Mouse (Mus musculus) urinary bladder, postnatal 4 days (tissue): ENCODE measurements at regions not wholly inside any gene's neighbourhood (a gene's known extent, or its start where the extent isn't known, plus 50 kb on each side); places are given as distances from the start of the nearest gene placed in this dataset.

ENCODE experiments used
- DNase-seq, 2 experiments: peaks; one replicate each; pipeline ENCODE4 v3.0.0; 2021 to 2022; ENCODE audit warnings: low spot score in 2 of 2

DNA sequence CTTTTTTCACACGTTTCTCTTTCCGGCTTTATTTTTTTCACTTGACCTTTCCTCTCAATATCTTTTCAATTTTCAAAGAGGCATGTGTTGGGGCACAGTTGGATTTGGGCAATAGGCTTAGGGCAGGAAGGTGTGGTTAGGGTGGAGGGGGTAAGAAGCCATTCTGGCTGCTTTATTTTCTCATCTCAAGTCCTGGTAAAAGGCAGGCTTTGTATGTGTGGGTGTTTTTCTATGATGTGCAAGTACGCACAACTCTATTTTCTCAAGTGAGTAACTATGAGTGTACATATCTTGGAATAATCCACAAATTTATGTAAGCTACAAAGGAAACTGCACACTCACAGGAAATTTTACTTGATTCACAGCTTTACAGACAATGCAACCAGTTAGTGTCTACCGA is 121.5 kb upstream of the Ifne start:
- no peak for DNase-seq

DNA sequence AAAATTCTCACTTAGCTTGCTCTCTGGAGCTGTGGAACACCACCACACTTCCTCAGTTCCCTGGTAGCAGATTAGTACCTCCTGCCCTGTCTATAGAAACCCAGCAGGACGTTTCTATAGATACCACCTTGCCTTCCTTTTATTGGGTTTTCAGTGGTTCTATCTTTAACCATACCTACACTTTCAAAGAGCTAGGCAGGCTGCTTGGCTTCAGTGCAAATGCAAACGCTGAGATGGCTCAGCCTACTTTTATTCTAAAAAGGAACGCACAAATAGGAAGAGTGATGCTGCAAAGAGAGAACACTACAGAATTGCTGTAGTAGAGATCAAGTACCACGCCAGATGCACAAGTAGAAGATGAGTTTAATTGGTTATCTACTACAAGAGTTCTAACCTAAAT is 120.9 kb upstream of the Ifne start:
- DNase-seq = no peak

DNA sequence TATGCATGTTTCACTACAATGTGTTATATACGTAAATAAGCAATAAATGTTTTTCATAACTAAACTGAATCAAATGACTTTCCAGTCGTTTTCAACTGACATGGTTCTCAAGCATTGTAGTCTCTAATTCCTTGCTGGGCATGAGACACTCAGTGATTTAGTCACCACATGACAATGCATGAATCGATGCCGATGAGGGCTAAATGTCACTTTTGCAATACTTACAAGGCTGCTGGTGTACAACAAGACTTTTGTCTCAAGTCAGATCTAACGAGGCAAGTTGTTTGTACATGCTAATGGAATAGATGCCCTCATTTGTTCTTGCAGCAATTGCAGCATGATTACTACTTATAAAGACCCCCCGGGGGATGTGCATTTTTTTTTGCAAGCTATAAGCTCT is 120.2 kb upstream of the Ifne start:
- DNase-seq = no peak

DNA sequence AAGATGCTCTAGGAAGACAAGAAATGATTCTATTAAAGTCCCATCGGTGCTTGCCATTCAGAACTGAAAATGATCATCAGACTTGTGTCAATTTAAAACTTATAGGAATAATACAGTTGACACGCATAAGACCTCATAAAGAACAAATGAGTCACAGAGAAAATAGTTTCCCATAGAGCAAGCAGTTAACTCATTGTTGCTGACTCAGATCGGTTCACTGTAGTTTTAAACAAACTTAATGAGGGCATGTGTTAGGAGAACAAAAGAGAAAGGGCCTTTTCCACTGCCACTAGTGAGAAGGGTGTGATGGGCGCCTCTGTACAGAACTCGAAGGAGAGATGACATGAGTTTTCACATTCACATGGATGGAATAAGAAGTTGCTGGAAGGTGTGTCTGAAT is 118.3 kb upstream of the Ifne start:
- no peak for DNase-seq

DNA sequence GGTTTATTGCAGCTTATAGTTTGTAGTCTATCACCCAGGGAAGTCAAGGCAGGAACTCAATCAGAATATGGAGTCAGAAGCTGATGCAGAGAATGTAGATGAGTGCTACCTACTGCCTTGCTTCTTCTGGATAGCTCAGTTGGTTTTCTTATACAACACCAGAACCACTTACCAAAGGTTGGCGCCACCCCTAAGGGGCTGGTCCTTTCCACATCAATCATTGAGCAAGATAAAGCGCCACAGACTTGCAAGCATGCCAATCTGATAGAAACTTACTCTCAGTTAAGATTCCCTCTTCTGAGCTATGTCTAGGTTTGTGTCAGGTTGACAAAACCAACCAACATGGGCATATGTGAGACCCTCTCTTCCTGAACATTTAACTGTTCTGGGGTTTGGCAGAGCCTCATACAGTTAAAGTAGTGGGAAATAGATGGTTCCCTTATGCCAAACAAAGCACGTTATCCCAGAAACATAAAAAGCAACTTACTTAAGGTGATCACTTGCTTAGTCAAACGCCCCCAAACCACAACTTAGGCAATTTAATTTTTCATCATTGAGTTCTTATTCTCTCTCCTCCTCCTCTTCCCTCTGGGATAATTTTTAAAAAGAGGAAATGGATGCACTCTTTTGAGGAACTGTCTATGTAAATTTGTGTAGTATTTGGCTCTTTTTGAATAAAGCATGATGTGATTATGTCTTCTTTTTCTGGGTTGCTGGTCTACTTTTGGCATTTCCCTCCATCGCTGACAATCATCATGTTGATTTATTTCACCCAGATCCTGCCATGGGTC is 115.3 kb upstream of the Ifne start:
- no peak for DNase-seq

DNA sequence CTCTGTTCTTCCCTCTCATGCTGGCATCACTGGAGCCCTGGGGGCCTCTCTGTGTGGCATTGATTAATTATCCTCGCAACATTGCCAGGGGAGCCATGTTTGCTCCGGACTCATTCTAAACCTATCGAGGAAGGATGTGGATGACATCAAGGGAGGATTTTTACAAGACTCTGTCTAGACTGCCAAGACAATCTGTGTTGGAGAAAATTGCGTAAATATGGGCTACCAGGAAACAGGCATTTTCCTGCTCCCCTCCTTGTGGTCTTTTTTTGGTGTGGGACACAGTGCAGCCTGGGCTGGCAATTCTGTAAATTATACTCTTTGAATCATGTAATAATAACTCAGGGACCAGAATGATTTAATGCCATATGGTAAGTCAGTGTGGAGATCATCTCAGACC is 114.5 kb upstream of the Ifne start:
- no peak for DNase-seq

DNA sequence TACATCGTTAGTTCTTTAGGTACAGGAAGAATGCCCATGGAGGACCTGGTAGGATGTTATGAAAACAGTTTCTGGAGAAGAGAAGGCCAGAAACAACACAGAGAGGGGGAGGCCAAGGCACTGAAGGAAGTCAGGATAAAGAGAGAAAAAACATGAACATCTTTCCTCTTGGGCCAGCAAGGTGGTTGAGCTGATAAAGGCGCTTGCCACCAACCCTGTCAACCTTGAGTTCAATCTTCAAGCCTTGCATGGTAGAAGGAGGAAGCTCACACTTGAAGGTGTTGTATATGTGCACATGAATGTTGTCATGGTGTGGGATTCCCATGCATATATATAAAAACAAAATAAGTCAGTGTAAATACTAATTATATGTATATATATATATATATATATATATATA is 112.5 kb upstream of the Ifne start:
- no peak for DNase-seq

DNA sequence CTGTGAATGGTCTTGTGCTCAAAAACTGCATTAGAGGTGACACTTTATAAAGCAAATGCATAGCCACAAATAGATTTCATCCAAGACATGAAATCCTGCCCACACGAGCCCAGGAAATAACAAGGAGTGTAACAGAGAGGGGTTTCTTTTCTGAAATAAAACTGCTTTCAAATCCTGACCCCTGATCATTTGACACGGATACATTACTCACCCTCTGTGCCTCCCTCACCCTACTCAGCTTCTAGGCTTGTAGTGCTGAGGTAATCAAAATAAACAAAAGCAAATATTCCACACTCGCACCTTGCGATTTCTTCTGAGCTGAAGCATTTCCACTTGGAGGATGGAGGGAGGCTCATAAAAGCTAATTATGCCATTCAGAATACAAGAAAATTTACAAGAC is 108.4 kb upstream of the Ifne start:
- DNase-seq = no peak

DNA sequence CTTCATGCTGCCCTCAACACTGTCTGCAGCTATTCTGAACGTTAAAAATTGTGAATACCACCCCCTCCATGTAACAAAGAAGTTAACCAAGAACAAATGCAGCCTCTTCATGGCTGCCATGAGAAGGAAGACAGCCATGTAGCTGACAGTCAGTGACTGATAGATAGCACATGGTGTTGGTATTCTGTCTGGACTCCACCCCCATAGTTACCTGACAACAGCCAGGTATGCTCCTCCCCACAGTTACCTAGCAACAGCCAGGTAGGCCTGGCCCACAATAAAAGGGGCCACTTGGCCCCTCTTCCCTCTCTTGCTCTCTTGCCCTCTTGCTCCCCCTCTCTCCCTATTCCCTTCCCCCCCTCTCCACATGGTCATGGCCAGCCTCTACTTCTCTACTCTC is 107.1 kb upstream of the Ifne start:
- no peak for DNase-seq

DNA sequence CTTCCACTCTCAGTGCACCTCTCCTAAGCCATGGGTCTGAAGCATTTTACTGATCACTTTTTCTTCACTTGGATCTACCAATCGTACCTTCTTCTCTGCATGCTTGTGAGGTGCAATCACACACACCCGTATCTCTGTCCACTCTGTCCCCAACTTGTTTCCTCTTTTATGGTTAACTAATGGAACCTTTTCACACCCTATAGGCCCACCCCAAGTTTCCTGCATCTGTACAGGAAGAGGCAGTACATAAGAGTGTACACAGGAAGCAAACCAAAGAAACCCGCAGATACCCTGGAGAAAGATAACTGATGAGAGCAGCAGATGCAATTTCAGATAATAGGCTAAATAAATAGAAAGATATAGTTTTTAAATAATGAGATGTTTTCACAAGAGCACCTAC is 102.5 kb upstream of the Ifne start:
- DNase-seq = no peak

DNA sequence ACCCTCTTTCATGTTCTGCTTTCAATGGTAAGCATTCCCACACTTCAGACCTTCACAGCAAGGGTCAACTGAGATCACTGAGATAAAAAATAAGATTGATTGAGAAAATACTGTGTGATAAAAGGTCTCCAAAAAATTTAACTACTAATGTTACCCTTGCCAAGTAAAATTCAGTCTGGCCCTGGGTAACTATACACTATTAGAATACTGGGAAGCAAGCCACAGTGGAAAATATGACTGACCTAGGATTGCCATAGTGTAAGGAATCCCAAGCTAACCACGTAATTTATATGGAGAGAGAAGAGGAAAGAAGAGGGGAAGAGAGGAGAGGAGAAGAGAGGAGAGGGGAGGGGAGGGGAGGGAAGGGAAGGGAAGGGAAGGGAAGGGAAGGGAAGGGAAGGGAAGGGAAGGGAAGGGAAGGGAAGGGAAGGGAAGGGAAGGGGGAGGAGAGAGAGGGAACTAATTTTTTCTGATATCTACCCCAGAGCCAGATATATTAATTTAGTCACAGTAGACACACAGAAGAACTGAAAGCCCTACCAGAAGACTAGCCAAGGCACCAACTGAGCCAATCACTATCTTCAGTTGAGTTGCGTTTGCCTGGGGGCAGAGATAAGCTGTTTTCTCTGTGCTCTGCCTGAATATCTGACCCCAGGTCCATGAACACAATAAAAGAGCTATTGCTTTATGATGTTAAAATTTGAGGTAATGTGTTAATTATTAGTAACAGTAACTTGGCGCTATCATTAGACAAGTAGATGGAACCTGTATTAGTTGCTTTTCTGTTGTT is 97.3 kb upstream of the Ifne start:
- no peak for DNase-seq

DNA sequence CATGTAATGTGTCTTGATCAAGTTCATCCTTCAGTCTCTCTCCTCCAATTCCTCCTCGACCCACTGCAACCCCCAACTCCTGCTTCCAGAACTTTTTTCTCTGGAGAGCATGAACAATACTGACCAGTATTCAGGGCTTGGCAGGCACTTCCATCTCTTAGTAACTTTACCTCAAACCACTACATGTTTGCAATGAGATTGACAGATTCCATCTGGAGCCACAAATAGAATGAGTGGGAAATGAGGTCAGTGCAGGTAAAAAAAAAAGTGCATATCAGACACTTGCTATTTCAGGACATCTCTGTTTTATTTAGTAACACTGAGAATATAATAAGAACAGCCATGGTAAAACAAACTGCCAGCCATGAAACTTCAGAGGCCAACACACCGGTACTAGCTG is 94.5 kb upstream of the Ifne start:
- DNase-seq = no peak

DNA sequence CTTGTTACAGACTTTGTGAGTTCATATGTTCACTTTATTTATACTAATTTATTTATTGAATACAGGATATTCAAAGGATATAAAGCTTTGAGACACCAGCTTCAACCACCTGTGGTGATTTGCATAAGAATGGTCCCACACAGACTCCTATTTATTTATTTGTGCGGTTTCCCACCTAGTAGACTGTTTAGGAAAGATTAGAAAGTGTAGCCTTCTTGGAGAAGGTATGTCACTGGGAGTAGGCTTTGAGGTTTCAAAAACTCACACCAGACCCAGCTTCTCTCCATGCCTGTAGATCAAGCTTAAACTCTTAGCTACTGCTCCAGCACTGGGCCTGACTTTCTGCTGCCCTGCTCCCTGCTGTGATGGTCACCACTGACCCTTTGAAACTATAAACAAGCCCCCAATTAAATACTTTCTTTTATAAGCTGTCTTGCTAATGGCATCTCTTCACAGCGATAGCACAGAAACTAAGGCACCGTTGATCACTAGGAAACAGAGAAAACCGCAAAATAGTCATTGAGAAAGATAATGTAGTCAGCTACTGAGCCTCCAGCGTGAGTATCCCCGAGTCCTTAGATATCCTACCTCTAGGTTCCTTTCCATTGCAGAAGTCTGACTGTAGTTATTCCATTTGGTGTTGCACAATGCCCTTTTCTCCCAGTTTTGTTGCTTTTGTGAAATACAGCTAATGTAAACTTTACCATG is 89.3 kb upstream of the Ifne start:
- no peak for DNase-seq

DNA sequence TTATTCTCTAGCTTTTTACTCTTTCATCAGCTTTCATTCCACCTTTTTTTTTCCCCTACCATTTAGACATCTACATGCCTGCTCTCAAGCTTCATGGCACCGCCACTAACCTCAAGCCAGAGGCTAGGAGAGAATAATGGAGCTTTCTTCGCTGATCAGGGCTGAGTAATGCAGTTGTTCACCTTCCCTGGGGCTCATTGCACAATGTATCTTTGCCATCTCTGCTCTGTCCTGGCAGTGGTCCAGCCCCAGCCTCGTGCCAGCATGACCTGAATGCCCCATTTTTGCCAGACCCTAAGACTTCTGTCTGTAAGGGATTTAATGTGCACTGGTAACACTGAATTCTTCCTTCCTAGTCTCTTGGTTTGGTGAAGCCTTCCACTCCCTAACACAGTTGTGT is 79.6 kb upstream of the Ifne start:
- no peak for DNase-seq

DNA sequence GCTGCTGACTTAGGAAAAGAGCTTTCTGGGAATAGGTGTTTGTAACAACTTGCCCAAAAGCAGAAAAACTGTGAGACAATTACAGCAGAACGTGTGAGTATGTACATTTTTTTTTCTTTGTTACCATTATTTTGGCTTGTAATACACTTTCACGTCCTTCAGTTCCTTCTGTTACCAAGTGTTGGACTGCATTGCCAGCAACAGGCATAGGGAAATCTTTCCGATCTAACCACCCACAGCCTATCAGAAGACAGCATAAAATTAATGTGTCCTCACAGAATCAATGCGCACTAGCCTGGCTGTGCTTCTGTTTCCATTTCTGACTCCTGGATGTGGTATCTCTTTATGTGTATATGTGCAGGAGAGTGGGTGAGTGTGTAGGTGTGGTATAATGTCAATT is 76.6 kb upstream of the Ifne start:
- DNase-seq = no peak

DNA sequence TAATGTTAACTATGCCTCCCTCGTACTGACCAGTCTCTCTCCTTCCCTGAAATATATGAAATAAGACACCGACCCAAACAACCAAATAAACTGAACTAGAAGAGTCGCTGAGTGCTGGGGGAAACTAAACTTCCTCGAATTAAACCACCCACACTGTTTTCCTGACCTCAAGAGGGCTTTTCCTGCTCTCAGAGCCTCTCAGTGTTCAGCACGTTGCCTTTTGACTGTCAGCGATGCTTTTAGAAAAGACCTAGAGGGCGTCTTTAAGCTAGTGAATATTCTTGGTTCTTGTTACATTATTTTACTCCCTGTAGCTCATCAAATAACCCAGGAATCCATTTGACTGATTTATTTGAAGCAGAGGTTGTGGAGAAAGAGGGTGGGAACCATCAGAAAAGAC is 76.2 kb upstream of the Ifne start:
- DNase-seq = no peak

DNA sequence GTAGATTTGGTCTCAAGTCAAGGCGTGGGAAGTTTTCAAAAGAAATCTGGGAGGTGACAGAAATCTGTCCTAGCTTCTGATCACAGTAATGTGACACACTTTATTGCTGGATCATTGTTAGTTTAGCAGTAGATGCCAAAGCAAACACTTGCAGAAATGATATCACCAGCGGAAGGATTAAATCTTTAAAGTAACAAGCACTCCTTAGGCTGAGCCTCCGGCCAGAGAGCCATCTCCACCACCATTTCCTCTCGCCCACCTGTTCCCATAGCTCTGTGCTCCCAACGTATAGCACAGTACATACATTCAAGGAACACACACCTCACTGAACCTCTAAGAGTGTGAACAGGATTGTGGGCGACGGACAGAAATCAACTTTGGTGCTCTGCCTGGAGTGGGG is 75.6 kb upstream of the Ifne start:
- DNase-seq = no peak

DNA sequence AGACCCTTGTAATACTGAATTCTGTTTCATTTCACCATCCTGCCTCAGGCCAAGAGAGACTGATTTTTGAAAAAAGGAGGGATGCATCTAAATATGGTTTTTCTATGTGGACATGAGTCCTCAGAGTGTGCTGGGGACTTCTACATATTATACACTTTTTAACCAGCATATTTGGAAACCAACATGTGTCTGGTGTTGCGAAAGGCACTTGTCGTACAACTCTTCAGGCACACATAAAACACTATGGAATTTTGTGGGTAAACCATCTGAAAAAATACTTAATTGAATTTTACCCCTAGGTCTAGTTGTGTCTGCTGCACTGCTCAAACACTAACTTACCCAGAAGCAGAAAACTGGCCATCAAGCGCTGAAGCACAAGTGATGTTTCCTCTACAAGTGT is 74.0 kb upstream of the Ifne start:
- no peak for DNase-seq

DNA sequence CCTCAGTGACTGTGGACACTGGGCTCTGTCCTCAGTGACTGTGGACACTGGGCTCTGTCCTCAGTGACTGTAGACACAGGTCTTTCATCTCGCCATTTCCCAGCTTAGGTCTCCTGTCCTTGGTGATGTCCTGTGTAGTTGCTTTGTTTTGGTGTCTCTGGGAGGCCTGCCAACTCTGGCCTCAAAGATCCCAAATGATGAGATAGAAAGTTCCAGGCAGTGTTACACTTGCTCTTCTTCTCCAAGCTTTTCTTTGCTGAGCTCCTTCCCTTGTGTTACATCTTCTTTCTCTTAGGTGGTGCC is 71.0 kb upstream of the Ifne start:
- no peak for DNase-seq

DNA sequence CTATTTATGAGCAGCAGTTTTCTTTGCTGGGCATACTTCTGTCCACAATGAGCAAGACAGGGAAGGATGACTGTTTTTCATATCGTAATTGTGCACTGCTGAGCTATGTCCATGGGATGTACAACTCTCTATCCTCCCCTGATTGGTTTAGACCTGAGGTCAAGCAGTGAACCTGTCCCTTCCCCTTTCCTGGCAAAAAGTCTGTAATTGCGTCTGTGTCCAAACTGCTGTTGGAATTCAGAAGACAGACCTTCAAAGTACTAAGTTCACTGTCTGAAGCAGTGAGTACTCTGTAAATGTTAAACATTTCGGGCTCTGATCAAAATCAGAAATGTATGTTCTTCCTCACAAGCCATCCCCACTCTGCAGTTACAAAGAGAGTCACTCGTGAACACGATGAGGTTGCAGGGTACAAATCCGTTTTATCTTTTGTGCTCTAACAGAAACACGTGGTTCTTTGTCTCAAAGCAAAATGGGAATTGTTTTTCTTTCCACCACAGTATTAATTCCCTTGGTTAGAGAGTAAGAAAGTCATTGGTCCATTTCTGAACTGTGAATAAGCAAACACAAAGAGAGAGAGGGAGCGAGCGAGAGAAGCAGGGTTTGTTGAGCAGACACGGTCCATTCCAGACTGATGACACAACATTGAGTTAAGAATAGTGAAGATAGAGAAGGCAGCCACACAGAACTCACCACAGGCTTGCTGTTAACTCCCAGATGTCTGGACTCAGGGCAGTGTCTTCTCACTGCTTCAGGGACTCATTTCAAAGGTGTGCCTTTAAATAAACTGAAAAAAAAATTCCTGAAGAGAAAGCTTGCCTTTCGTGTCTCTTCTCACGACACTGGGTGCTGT is 70.4 kb upstream of the Ifne start:
- DNase-seq = no peak

DNA sequence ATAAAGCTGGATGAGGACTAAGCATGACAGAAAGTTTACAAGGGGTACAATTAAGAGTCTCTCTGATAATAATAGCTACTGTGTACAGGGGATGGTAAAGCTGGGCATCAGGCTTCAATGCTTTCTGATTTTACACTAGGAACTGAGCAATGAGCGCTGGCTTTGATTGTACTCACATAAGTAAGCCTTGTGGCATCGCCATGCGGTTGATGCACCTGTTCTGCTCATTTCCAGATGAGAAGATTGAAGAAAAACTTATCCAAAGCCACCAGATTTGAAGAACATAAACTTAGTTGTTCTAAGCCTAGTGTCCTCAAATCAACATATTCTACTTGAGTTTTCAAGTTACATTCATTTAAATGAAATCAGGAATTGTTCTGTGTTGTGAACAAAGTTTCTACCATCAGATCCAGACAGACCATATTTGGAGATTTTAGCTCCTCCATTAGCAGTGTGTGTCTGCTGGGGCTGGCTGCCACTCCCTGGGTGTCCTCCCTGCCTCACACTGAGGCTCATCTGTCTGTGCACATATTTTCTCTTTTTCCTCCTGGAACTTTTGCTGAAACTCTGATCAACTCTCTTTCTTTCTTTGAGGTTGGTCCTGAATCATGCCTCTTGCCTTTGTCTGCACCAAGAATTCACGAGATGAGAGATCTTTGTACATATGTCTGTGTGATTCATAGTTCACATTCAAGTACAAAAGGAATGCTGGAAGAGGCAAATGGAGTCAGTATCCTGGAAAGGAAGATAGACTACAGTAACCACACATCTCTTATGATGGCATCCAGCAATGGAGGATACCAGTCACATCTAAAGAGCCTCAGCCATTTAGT is 68.2 kb upstream of the Ifne start:
- no peak for DNase-seq
